Mouse (Mus musculus): ENCODE measurements around the gene Cacybp. TPM values are rescaled to one million over a fixed set of nuclear protein-coding genes. Genes with fewer than 3 reads are reported as not detected.

Gene Cacybp
- polyA plus RNA-seq (2021): 136 TPM

- ATAC-seq (peak; percentile 94), DNase-seq (ENCODE audit: low read depth, low spot score) (peak; percentile 95)
- CTCF ChIA-PET: interaction anchor here (0.6 to 2.5 kb wide), 10 partner anchors 10 to 166 kb away, joined by 3 to 13 read pairs (median 4); no protein-coding TSS in a partner anchor
- POLR2A ChIA-PET: interaction anchor here (0.5 to 1.2 kb wide), 4 partner anchors 11 to 164 kb away, joined by 3 to 5 read pairs (median 3); no protein-coding TSS in a partner anchor
- TF ChIP-seq CTCF (IDR thresholded peaks at IDR 0.05): peak; percentile 96
- in situ Hi-C loops (cut with MboI; ENCODE audit: low pct_unique_long_range_greater_than_20kb): no loop called here
- H3K27me3 ChIP-seq: no peaks in the 10 kb centered on the region
Observed at GRCm38 (mm10) chr1:160212703-160213669, at the start of gene Cacybp. Cacybp (minus strand) TSS chr1:160212875.

- ATAC-seq: peak; percentile 31
- ChIA-PET POLR2A (no interaction called here), CTCF (no interaction called here)
- TF ChIP-seq CTCF (IDR thresholded peaks at IDR 0.05): no peak
- no peaks in the 10 kb centered on the region for H3K27me3 ChIP-seq
- in situ Hi-C loops (cut with MboI; ENCODE audit: low pct_unique_long_range_greater_than_20kb): no loop called here
- DNase-seq (ENCODE audit: low read depth, low spot score): no peak
Observed at GRCm38 (mm10) chr1:160262415-160262814, 49.7 kb upstream of the Cacybp start.

- no peaks in the 10 kb centered on the region for H3K27me3 ChIP-seq
- DNase-seq (ENCODE audit: low read depth, low spot score) (peak; percentile 60), ATAC-seq (peak; percentile 92)
- CTCF ChIA-PET: interaction anchor here (0.8 kb wide), 1 partner anchor 115 kb away, joined by 3 read pairs; no protein-coding TSS in a partner anchor
- POLR2A ChIA-PET: no interaction called here
- in situ Hi-C loops (cut with MboI; ENCODE audit: low pct_unique_long_range_greater_than_20kb): no loop called here
- no peak for TF ChIP-seq CTCF (IDR thresholded peaks at IDR 0.05)
Observed at GRCm38 (mm10) chr1:160261849-160262248, 49.2 kb upstream of the Cacybp start.

- ChIA-PET POLR2A (interaction anchor here (1.0 kb wide), 1 partner anchor 17 kb away, joined by 6 read pairs; no protein-coding TSS in a partner anchor), CTCF (interaction anchor here (0.8 to 1.5 kb wide), 2 partner anchors 12 to 29 kb away, joined by 3 read pairs; no protein-coding TSS in a partner anchor)
- ATAC-seq (no peak), DNase-seq (ENCODE audit: low read depth, low spot score) (no peak)
- H3K27me3 ChIP-seq: no peaks in the 10 kb centered on the region
- TF ChIP-seq CTCF (IDR thresholded peaks at IDR 0.05): no peak
- in situ Hi-C loops (cut with MboI; ENCODE audit: low pct_unique_long_range_greater_than_20kb): no loop called here
Observed at GRCm38 (mm10) chr1:160260605-160261004, 47.9 kb upstream of the Cacybp start.

GRCm38 (mm10) chr1:160259884-160260283 is 47.2 kb upstream of the Cacybp start:
- no peak for DNase-seq (ENCODE audit: low read depth, low spot score)
- H3K27me3 ChIP-seq: no peaks in the 10 kb centered on the region
- no peak for ATAC-seq
- in situ Hi-C loops (cut with MboI; ENCODE audit: low pct_unique_long_range_greater_than_20kb): no loop called here
- TF ChIP-seq CTCF (IDR thresholded peaks at IDR 0.05): no peak
- POLR2A ChIA-PET: interaction anchor here (0.7 to 1.0 kb wide), 3 partner anchors 16 to 206 kb away, joined by 3 to 6 read pairs (median 3); no protein-coding TSS in a partner anchor
- CTCF ChIA-PET: interaction anchor here (0.9 to 1.5 kb wide), 2 partner anchors 11 to 46 kb away, joined by 3 read pairs; no protein-coding TSS in a partner anchor

- ATAC-seq: no peak
- in situ Hi-C loops (cut with MboI; ENCODE audit: low pct_unique_long_range_greater_than_20kb): no loop called here
- H3K27me3 ChIP-seq: no peaks in the 10 kb centered on the region
- ChIA-PET POLR2A (no interaction called here), CTCF (interaction anchor here (1.2 to 2.2 kb wide), 4 partner anchors 14 to 125 kb away, joined by 3 to 8 read pairs (median 6); no protein-coding TSS in a partner anchor)
- TF ChIP-seq CTCF (IDR thresholded peaks at IDR 0.05): peak; percentile 46
- no peak for DNase-seq (ENCODE audit: low read depth, low spot score)
Observed at GRCm38 (mm10) chr1:160253108-160253507, 40.4 kb upstream of the Cacybp start.

- H3K27me3 ChIP-seq: no peaks in the 10 kb centered on the region
- ChIA-PET POLR2A (no interaction called here), CTCF (interaction anchor here (1.7 kb wide), 1 partner anchor 126 kb away, joined by 5 read pairs; no protein-coding TSS in a partner anchor)
- in situ Hi-C loops (cut with MboI; ENCODE audit: low pct_unique_long_range_greater_than_20kb): no loop called here
- DNase-seq (ENCODE audit: low read depth, low spot score) (no peak), ATAC-seq (no peak)
- TF ChIP-seq CTCF (IDR thresholded peaks at IDR 0.05): no peak
Observed at GRCm38 (mm10) chr1:160251388-160252007, 38.8 kb upstream of the Cacybp start.

GRCm38 (mm10) chr1:160250782-160251181 is 38.1 kb upstream of the Cacybp start:
- CTCF ChIA-PET: interaction anchor here (1.7 kb wide), 1 partner anchor 126 kb away, joined by 5 read pairs; no protein-coding TSS in a partner anchor
- DNase-seq (ENCODE audit: low read depth, low spot score): no peak
- no peaks in the 10 kb centered on the region for H3K27me3 ChIP-seq
- in situ Hi-C loops (cut with MboI; ENCODE audit: low pct_unique_long_range_greater_than_20kb): no loop called here
- TF ChIP-seq CTCF (IDR thresholded peaks at IDR 0.05): no peak
- ATAC-seq: no peak
- POLR2A ChIA-PET: no interaction called here

- CTCF ChIA-PET: interaction anchor here (1.7 kb wide), 1 partner anchor 127 kb away, joined by 5 read pairs; no protein-coding TSS in a partner anchor
- TF ChIP-seq CTCF (IDR thresholded peaks at IDR 0.05): no peak
- DNase-seq (ENCODE audit: low read depth, low spot score) (no peak), ATAC-seq (no peak)
- no peaks in the 10 kb centered on the region for H3K27me3 ChIP-seq
- in situ Hi-C loops (cut with MboI; ENCODE audit: low pct_unique_long_range_greater_than_20kb): no loop called here
- POLR2A ChIA-PET: no interaction called here
Observed at GRCm38 (mm10) chr1:160249786-160250185, 37.1 kb upstream of the Cacybp start.

- DNase-seq (ENCODE audit: low read depth, low spot score) (no peak), ATAC-seq (no peak)
- no peak for TF ChIP-seq CTCF (IDR thresholded peaks at IDR 0.05)
- no peaks in the 10 kb centered on the region for H3K27me3 ChIP-seq
- CTCF ChIA-PET: interaction anchor here (1.0 to 1.5 kb wide), 3 partner anchors 9 to 19 kb away, joined by 3 to 4 read pairs (median 4); no protein-coding TSS in a partner anchor
- in situ Hi-C loops (cut with MboI; ENCODE audit: low pct_unique_long_range_greater_than_20kb): no loop called here
- POLR2A ChIA-PET: interaction anchor here (1.6 kb wide), 1 partner anchor 10 kb away, joined by 4 read pairs; no protein-coding TSS in a partner anchor
Observed at GRCm38 (mm10) chr1:160247473-160247872, 34.8 kb upstream of the Cacybp start.

All from Patski (cell line).